Mouse (Mus musculus): ENCODE measurements around the gene Fhl2.
"Not testable (repeated sequence)": the region's sequence is repeated elsewhere in the genome, so short reads cannot be mapped to it uniquely, and the experiment has no call there.

The Fhl2 gene

GRCm38 (mm10) chr1:43191078-43191477, 5.7 kb downstream of the Fhl2 start:
- DNase-seq = no peak

DNA sequence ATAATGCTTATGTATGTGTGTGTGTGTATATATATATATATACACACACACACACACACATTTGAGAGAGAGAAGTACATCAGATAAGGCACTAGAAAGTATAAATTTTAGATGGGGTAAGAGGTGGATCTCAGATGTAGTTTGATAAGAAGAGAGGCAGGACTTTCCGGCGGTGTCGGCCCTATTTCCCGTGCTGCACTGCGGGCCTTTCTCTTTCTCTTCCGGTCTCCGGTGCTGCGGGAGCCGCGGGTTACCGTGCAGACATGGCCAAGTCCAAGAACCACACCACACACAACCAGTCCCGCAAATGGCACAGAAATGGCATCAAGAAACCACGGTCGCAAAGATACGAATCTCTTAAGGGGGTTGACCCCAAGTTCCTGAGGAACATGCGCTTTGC, 7.9 kb downstream of the Fhl2 start:
- not testable (repeated sequence) for DNase-seq

- DNase-seq = no peak
Measured at GRCm38 (mm10) chr1:43186334-43186733, 10.4 kb downstream of the Fhl2 start.

- no peak for DNase-seq
Measured at GRCm38 (mm10) chr1:43180912-43181311, 15.9 kb downstream of the Fhl2 start.

DNA sequence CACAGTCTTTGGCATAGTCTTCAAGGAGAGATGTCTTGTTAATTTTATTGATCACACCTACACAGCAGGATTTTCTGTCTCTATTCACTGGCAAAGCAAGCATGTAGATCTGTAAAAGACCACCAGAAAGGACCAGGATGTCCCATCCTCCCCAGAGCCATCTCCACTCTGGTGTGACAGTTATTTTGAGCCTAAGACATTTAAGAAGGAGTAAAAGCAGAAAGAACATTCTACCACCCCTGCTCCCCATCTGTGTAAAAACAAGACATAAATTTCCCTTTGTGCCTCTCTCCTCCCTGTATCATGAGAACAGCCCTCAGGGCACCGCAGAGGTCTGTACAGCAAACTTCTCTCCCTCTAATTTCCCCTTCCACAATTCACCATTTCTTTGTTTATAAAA, 18.0 kb downstream of the Fhl2 start:
- DNase-seq = peak; percentile 55

DNA sequence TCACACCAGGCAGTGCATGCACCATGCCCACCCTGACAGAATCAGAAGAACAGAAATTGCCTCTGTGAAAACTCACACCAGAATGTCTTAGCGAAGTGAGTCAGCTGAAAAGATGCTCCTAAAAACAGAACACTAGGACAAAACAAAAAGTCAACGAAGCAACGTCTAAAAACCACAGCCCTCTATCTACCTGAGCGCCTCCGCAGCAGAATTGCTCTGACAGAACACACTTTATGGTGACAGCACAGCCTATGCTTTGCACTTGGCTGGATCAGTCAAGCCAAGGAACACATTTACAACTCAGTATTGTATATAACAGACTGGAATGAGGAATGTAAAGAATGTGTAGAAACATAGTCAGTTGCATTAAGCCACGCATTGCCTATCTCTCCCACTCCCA, 18.4 kb downstream of the Fhl2 start:
- DNase-seq = no peak

GRCm38 (mm10) chr1:43173283-43174226, 23.2 kb downstream of the Fhl2 start:
- DNase-seq = no peak

DNA sequence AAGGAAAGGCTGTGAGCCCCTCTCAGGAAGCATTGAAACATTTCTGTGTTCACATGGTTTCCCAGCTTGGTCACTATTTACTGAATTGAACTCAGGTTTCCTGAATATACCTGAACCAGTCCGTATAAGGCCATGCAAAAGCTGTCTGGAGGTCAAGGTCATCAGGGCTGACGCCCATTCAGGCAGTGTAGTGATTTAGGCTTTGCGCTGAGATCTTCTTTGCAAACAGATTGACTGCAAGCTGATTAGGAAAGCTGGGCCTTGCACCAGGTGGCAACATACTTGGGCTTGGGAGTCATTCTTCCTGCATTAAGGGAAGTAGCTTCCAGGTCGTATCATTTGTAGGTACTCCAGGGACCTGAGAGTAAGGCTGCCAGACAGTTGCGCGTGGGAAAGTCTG, 25.0 kb downstream of the Fhl2 start:
- no peak for DNase-seq

DNA sequence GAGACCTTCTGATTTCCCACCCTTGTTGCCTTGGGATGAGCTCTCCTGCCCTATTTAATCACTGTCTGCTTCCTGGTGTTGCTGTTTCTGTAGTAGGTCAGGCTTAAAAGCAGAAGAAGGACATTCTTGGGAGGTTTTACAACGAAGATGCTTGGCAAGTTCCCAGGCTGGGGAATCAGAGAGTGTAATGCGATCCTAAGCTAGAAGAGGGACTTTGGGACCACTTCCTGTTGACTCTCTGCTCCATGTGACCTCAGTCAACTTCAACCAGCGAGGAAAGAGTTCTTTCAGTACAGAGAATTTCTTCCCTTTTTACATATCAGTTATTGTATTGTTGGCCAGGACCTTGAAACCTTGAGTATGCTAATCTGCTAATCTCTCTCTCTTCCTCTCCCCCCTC, 25.7 kb downstream of the Fhl2 start:
- no peak for DNase-seq

DNA sequence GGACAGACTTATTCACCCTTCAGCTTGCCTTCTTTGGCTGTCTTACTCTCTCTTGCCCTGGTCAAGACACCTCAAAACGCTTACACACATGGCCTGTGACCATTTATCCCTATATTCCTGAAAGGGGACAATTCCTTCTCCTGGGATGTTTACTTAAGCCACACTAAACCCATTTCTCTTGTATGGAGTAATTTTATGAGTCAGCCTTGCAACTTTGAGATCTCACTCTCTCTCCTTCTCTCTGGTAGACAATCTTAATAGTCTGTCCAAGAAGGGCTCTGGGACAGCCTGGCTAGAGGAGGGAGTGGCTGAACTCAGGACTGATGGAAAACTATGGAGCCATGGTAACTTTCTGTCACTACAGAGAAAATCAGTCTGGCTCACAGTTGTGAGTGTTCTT, 27.1 kb downstream of the Fhl2 start:
- DNase-seq = no peak

DNA sequence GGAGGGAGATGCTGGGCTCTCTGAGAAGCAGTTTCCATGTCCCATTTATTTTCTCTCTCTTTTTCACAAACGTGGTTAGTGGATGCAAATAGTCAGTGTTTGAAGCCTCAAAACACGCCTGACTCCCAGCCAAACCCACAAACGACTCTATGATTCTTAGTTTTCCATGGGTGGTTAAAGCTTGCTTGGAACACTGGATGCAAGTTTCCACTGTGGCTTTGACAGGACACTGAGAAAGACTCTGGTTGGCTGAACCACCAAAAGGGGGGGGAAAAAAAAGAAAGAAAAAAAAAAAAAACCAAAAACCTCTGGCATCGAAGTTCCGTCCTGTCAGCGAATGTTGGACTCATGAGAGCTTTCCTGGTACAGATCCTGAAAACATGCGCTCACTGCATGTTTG, 27.6 kb downstream of the Fhl2 start:
- DNase-seq = no peak

GRCm38 (mm10) chr1:43168618-43169017, 28.2 kb downstream of the Fhl2 start:
- no peak for DNase-seq

DNA sequence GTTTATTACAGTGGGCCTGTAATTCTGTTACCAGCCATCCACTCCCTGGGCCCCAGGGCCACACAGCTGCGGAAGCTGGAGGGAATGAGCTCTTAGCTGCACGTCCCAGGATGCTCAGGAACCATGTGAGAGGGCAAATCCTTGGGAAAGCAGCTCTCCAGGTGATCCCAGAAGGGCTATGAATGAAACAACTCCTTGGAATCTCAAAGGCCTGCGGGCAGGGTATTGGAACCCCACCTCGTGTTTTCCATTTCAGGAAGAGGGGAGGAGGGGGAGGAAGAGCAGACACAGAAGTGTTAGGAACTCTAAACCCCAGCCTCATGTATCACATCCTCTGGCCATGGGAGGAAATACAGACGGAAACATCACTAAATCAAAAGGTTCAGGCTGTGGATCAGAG, 28.8 kb downstream of the Fhl2 start:
- no peak for DNase-seq

DNA sequence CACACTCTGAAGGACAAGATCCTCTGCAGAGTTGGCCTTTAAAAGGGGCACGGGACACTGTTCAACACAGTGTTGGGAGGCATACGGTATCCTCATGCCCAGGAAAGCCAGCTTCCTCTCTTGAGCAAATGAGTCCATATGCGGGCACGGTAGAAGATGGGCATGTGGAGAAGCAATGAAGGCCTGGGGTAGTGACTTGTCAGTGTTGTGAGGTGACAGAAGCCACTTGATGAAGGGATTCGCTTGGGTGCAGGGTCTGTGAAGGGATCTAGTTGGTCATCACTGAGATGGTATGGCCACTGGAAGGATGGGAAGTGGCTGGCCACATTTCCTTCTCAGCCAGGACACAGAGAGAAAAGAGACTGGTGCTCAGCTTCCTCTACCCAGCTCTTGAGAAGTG, 32.2 kb downstream of the Fhl2 start:
- no peak for DNase-seq

- peak; percentile 69 for DNase-seq
Measured at GRCm38 (mm10) chr1:43163467-43164418, 33.0 kb downstream of the Fhl2 start.

DNA sequence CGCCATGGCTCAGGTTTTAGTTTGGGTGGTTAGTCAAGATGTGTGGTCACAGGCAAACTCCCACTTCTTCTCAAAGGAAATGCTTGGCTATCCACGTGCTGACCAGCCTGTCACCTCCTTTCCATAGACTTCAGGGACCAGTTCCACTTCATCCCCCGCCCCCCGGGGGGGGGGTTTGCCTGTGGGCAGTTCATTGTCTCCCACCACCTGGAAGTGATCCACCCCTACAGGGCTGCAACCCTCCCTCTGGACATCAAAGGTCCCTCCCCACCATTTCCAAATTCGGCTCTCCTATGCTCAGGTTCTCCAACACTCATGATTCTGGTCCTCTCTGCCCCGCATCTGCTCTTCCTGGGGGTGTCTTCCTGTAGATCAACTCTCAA, 33.7 kb downstream of the Fhl2 start:
- no peak for DNase-seq

DNA sequence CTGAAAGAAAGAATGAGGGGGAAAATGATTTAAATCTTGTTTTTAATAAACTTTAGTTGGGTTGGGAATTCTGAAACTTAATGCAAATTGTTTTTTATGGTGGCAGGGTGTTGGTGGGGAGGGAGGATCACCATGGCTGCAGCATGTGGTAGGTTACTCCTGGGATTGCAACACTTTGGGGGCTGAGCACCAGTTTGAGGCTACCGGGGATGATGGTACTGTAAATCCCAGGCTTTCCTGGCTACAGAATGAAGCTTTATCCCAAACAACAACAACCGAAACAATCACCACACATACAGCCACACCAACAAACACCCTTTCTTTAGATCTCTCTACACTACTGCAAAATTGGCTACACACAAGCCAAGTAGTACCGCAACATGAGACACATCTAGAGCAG, 34.4 kb downstream of the Fhl2 start:
- no peak for DNase-seq

GRCm38 (mm10) chr1:43159429-43159828, 37.4 kb downstream of the Fhl2 start:
- DNase-seq = no peak

DNA sequence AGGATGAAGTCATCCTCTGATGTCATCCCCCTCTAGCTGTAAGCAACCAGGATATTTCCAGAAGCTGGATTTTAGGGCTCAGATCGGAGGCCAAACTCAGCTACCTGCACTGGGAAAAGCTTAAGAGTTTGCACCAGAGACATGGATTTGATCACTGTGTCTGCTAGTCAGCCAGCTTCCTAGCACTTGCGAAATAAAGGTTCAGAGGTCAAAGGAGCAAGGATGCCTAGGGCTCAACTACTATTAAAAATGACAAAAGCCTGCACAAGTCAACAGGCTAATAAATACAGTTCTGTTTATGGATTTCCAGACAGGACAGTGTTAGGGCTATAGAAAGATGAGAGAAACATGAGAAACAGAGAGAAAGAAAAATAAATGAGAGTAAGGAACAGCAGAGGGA, 38.9 kb downstream of the Fhl2 start:
- DNase-seq = no peak

GRCm38 (mm10) chr1:43154491-43154890, 42.3 kb downstream of the Fhl2 start:
- no peak for DNase-seq

DNA sequence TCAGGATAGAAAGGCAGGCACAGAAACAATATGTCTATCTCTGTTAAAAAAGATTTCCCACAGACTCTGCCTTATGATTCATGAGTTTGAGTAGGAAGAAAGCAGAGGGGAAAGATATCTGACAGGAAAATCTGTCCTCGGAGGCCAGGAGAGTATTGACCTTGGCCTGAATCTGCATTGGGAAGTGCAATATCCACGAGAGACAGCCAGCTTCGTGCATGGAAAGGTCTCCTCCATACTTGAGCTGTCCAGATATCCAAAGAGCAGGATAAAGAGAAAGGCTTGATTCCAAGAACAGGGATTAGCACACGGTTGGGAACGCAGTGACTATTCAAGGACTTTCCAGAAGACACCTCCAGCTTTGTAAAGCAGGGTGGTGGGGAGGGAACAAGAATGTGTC, 43.2 kb downstream of the Fhl2 start:
- DNase-seq = no peak

GRCm38 (mm10) chr1:43152626-43153025, 44.2 kb downstream of the Fhl2 start:
- no peak for DNase-seq

GRCm38 (mm10) chr1:43150225-43150624, 46.6 kb downstream of the Fhl2 start:
- DNase-seq = no peak

- DNase-seq = no peak
Measured at GRCm38 (mm10) chr1:43147474-43147873, 49.3 kb downstream of the Fhl2 start.

Measured in layer of hippocampus, adult 9-11 months (tissue).